Mouse (Mus musculus) kidney, postnatal 0 days (tissue): ENCODE data around the gene Mylk. TPM values are rescaled to one million over a fixed set of nuclear protein-coding genes. Genes with fewer than 3 reads are reported as not detected.

Source experiments
- ATAC-seq: fragments of 200-750 bp; cut with Nextera tagmentation; replicated peaks from 2 replicates; pipeline ENCODE4 v1.8.0; 2017; ENCODE audit warnings: low read depth, moderate number of reproducible peaks, moderate TSS enrichment, moderate library complexity; ENCODE audit not compliant: low FRiP score
- DNase-seq: peaks from one replicate; pipeline ENCODE4 v3.0.0-alpha.2; 2016; ENCODE audit warnings: low spot score
- H3K27ac ChIP-seq: fragments of 300-500 bp; sonication (generic); 2 replicates; pipeline ENCODE4 v1.5.1; 2014; ENCODE audit warnings: mild to moderate bottlenecking
- H3K27me3 ChIP-seq: fragments of 300-500 bp; sonication (generic); 2 replicates; pipeline ENCODE4 v1.6.1; 2014; ENCODE audit warnings: low read length, mixed read lengths; ENCODE audit not compliant: insufficient read depth
- H3K36me3 ChIP-seq: fragments of 300-500 bp; sonication (generic); 2 replicates; pipeline ENCODE4 v1.6.1; 2014; ENCODE audit warnings: low read length, mixed read lengths; ENCODE audit not compliant: insufficient read depth
- H3K4me1 ChIP-seq: fragments of 300-500 bp; sonication (generic); replicated peaks from 2 replicates; pipeline ENCODE4 v1.6.1; 2014; ENCODE audit warnings: antibody characterized with exemption, low read length, mixed read lengths; ENCODE audit not compliant: insufficient read depth
- H3K4me2 ChIP-seq: fragments of 300-500 bp; sonication (generic); 2 replicates; pipeline ENCODE4 v1.6.1; 2014; ENCODE audit warnings: mild to moderate bottlenecking, low read length, moderate library complexity, mixed read lengths
- H3K4me3 ChIP-seq: fragments of 300-500 bp; sonication (generic); replicated peaks from 2 replicates; pipeline ENCODE4 v1.5.1; 2014; ENCODE audit warnings: low read depth, low read length
- H3K9ac ChIP-seq: fragments of 300-500 bp; sonication (generic); 2 replicates; pipeline ENCODE4 v1.6.1; 2014; ENCODE audit warnings: low read depth, low read length
- H3K9me3 ChIP-seq: fragments of 300-500 bp; sonication (generic); replicated peaks from 2 replicates; pipeline ENCODE4 v1.6.1; 2016; ENCODE audit warnings: low read length, inconsistent platforms, mixed read lengths
- CTCF ChIP-seq: IDR thresholded peaks from 2 replicates; pipeline ENCODE4 v1.5.1; 2016; ENCODE audit warnings: antibody characterized with exemption, low read depth, mild to moderate bottlenecking, moderate library complexity
- WGBS: fragments of 180-500 bp; shearing (Covaris S2); extraction: QIAGEN DNeasy Blood & Tissue Kit; methylation state at CpG from one replicate; pipeline ENCODE4 v1.1.7; 2014; 5-methylcytosine and 5-hydroxymethylcytosine counted together
- polyA plus RNA-seq: library from polyadenylated mRNA; unstranded; fragments of >200 nt; fragmentation: Nextera tagmentation; extraction: Ambion mirVana; gene quantifications from 2 replicates; pipeline ENCODE4 v1.2.1, GENCODE M21; 2015

Mylk gene
- polyA plus RNA-seq, 1 experiment from 2014 or later, result 68.5 TPM

DNA sequence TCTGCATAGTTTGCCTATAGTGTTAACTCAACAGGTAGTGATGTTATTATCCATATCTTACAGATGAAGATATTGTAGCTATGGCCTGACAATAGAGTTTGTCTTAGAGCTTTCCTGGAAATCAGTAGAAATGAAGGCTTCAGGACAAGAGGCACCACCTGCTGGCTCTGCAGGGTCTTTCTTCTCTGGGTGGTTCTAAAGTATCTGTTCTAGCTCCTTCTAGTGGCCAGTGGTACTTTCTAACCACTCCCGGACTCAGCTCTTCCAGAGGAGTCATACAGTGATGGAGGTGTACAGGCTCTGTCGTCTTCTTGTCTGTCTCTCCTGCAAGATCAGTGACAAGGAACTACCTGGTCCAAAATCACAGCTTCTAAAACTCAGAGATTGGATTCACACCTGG lies 230.5 kb downstream of the Mylk start:
- Histone ChIP-seq H3K4me3 (no peak overlapping the region), H3K27me3 (no peaks in the 10 kb centered on the region), H3K27ac (no peak overlapping the region), H3K36me3 (peaks cover 19% of the 10 kb centered on the region; the same call in 1 of the 2 replicates), H3K9me3 (no peaks in the 10 kb centered on the region), H3K4me2 (no peak overlapping the region), H3K9ac (no peak overlapping the region), H3K4me1 (no peaks in the 10 kb centered on the region)
- peak; percentile 74 for TF ChIP-seq CTCF
- no peak for ATAC-seq
- 49% methylated on average over 2 of the region's 2 CpGs for WGBS
- peak; percentile 69 for DNase-seq

DNA sequence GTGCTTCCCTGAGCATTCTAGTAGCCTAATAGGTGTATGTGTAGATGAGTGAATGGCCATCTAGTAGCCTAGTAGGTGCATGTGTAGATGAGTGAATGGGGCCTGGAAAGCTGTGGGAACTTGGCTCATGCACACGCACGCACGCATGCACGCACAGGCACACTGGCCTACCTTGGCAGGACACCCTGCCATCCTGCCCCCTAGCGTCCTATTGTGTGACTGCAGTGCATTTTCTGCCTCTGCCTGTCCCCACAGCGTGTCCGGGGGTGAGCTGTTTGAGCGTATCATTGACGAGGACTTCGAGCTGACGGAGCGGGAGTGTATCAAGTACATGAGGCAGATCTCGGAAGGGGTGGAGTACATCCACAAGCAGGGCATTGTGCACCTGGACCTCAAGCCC lies 231.6 kb downstream of the Mylk start:
- H3K27ac ChIP-seq, result no peak overlapping the region
- H3K4me2 ChIP-seq, result no peak overlapping the region
- no peak for ATAC-seq
- H3K9ac ChIP-seq, result no peak overlapping the region
- no peak for DNase-seq
- 84% methylated on average over 13 of the region's 13 CpGs for WGBS
- TF ChIP-seq CTCF, result peak; percentile 60
- no peaks in the 10 kb centered on the region for H3K27me3 ChIP-seq
- peaks cover 22% of the 10 kb centered on the region; the same call in 1 of the 2 replicates for H3K36me3 ChIP-seq
- no peaks in the 10 kb centered on the region for H3K4me1 ChIP-seq
- H3K4me3 ChIP-seq, result no peak overlapping the region
- H3K9me3 ChIP-seq, result no peaks in the 10 kb centered on the region

DNA sequence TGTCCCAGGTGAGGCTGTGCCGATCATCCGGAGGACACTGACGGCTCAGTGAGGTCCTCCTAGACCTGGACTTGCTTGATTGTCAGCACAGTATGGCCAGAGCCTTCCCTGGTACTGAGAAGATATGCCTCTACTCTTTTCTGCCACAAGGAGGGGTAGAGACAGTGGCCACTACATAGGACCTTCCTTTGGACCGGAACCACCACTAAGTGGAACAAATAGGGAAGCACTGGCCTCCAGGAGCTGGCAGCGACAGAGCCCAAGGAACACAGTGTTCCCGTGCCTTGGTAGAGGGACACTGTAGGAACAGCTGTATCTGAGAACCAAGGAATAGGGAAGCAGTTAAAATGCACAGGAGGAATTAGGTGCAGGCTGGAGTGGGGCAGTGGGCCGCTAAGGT lies 233.0 kb downstream of the Mylk start:
- H3K9me3 ChIP-seq, result no peaks in the 10 kb centered on the region
- no peak overlapping the region for H3K4me2 ChIP-seq
- H3K4me1 ChIP-seq, result no peaks in the 10 kb centered on the region
- no peaks in the 10 kb centered on the region for H3K27me3 ChIP-seq
- TF ChIP-seq CTCF, result no peak
- DNase-seq (no peak), ATAC-seq (no peak)
- no peak overlapping the region for H3K27ac ChIP-seq
- peaks cover 27% of the 10 kb centered on the region; the same call in 1 of the 2 replicates for H3K36me3 ChIP-seq
- no peak overlapping the region for H3K4me3 ChIP-seq
- 91% methylated on average over 7 of the region's 7 CpGs for WGBS
- no peak overlapping the region for H3K9ac ChIP-seq

DNA sequence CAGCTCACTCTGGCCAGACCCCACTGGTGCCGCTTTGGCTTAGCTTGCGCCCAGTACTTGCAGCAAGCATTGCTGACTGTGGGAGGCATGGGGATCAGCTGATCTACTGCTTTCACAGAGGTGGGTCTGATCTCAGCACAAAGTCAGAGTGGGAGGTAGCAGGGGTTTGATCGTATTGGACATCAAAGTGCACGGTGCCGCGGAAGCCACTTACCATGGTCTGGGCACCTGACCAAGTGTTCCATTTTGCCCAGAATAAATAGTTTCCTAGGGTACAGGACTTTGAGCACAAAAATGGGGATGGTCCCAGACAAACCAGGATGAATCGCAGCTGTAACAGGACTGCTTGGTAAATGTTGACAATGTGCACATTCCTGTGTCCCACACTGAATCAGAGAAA lies 236.0 kb downstream of the Mylk start:
- no peak overlapping the region for H3K9ac ChIP-seq
- H3K9me3 ChIP-seq, result no peaks in the 10 kb centered on the region
- H3K4me1 ChIP-seq, result no peaks in the 10 kb centered on the region
- no peak for TF ChIP-seq CTCF
- no peak overlapping the region for H3K4me3 ChIP-seq
- DNase-seq, result no peak
- ATAC-seq, result no peak
- no peaks in the 10 kb centered on the region for H3K27me3 ChIP-seq
- H3K4me2 ChIP-seq, result no peak overlapping the region
- WGBS, result 83% methylated on average over 7 of the region's 7 CpGs
- peaks cover 29% of the 10 kb centered on the region; the same call in 1 of the 2 replicates for H3K36me3 ChIP-seq
- H3K27ac ChIP-seq, result no peak overlapping the region

GRCm38 (mm10) chr16:34984203-34985030 lies 239.4 kb downstream of the Mylk start:
- TF ChIP-seq CTCF, result no peak
- Histone ChIP-seq H3K4me1 (no peaks in the 10 kb centered on the region), H3K27me3 (no peaks in the 10 kb centered on the region), H3K9ac (no peak overlapping the region), H3K4me2 (no peak overlapping the region), H3K27ac (no peak overlapping the region), H3K9me3 (no peaks in the 10 kb centered on the region), H3K4me3 (no peak overlapping the region), H3K36me3 (peaks cover 31% of the 10 kb centered on the region)
- ATAC-seq (0 out of 2 replicates have a peak, but pooled peaks have one; percentile 15), DNase-seq (no peak)
- 50% methylated on average over 11 of the region's 11 CpGs for whole genome bisulfite sequencing

GRCm38 (mm10) chr16:34985031-34985346 lies 240.0 kb downstream of the Mylk start:
- Histone ChIP-seq H3K36me3 (peaks cover 30% of the 10 kb centered on the region), H3K27ac (no peak overlapping the region)
- 86% methylated on average over 2 of the region's 2 CpGs for WGBS

More at GRCm38 (mm10) chr16:34985031-34985346, 240.0 kb downstream of the Mylk start:
- ATAC-seq (0 out of 2 replicates have a peak, but pooled peaks have one; percentile 29), DNase-seq (no peak)
- Histone ChIP-seq H3K4me1 (no peaks in the 10 kb centered on the region), H3K9me3 (no peaks in the 10 kb centered on the region), H3K4me2 (no peak overlapping the region), H3K4me3 (no peak overlapping the region), H3K9ac (no peak overlapping the region), H3K27me3 (no peaks in the 10 kb centered on the region)
- TF ChIP-seq CTCF, result no peak
